Mouse (Mus musculus): ENCODE results near the gene Frmd4a. TPM values are rescaled to one million over a fixed set of nuclear protein-coding genes. Genes with fewer than 3 reads are reported as not detected.

Gene Frmd4a
- total RNA-seq, 1 experiment from 2014 or later = 27.8 TPM

GRCm38 (mm10) chr2:4113303-4113920, 95.9 kb downstream of the Frmd4a start:
- no peak for ATAC-seq (replicated peaks in 1 of 2; ENCODE audit: insufficient read depth in 1 of 2, low FRiP score in 2 of 2, low TSS enrichment in 1 of 2, low read depth in 1 of 2, poor library complexity in 2 of 2, severe bottlenecking in 2 of 2)

GRCm38 (mm10) chr2:4119678-4120458, 102.4 kb downstream of the Frmd4a start:
- ATAC-seq (replicated peaks in 1 of 2; ENCODE audit: insufficient read depth in 1 of 2, low FRiP score in 2 of 2, low TSS enrichment in 1 of 2, low read depth in 1 of 2, poor library complexity in 2 of 2, severe bottlenecking in 2 of 2) = no peak

- ATAC-seq (replicated peaks in 1 of 2; ENCODE audit: insufficient read depth in 1 of 2, low FRiP score in 2 of 2, low TSS enrichment in 1 of 2, low read depth in 1 of 2, poor library complexity in 2 of 2, severe bottlenecking in 2 of 2) = no peak
Observed at GRCm38 (mm10) chr2:4131216-4131615, 113.7 kb downstream of the Frmd4a start.

- no peak for ATAC-seq (replicated peaks in 1 of 2; ENCODE audit: insufficient read depth in 1 of 2, low FRiP score in 2 of 2, low TSS enrichment in 1 of 2, low read depth in 1 of 2, poor library complexity in 2 of 2, severe bottlenecking in 2 of 2)
Observed at GRCm38 (mm10) chr2:4137493-4137892, 120.0 kb downstream of the Frmd4a start.

GRCm38 (mm10) chr2:4142221-4142950, 124.9 kb downstream of the Frmd4a start:
- no peak for ATAC-seq (replicated peaks in 1 of 2; ENCODE audit: insufficient read depth in 1 of 2, low FRiP score in 2 of 2, low TSS enrichment in 1 of 2, low read depth in 1 of 2, poor library complexity in 2 of 2, severe bottlenecking in 2 of 2)

- no peak for ATAC-seq (replicated peaks in 1 of 2; ENCODE audit: insufficient read depth in 1 of 2, low FRiP score in 2 of 2, low TSS enrichment in 1 of 2, low read depth in 1 of 2, poor library complexity in 2 of 2, severe bottlenecking in 2 of 2)
Observed at GRCm38 (mm10) chr2:4144424-4144823, 126.9 kb downstream of the Frmd4a start.

- ATAC-seq (replicated peaks in 1 of 2; ENCODE audit: insufficient read depth in 1 of 2, low FRiP score in 2 of 2, low TSS enrichment in 1 of 2, low read depth in 1 of 2, poor library complexity in 2 of 2, severe bottlenecking in 2 of 2) = peak in 1 of 2 experiments; percentile 17; a peak in 1 of 4 replicates
Observed at GRCm38 (mm10) chr2:4152521-4153040, 135.1 kb downstream of the Frmd4a start.

GRCm38 (mm10) chr2:4153131-4153631, 135.7 kb downstream of the Frmd4a start:
- 0 out of 4 replicates have a peak, but pooled peaks of 1 of the 2 experiments have one; percentile 32 for ATAC-seq (replicated peaks in 1 of 2; ENCODE audit: insufficient read depth in 1 of 2, low FRiP score in 2 of 2, low TSS enrichment in 1 of 2, low read depth in 1 of 2, poor library complexity in 2 of 2, severe bottlenecking in 2 of 2)

- no peak for ATAC-seq (replicated peaks in 1 of 2; ENCODE audit: insufficient read depth in 1 of 2, low FRiP score in 2 of 2, low TSS enrichment in 1 of 2, low read depth in 1 of 2, poor library complexity in 2 of 2, severe bottlenecking in 2 of 2)
Observed at GRCm38 (mm10) chr2:4154036-4154653, 136.6 kb downstream of the Frmd4a start.

GRCm38 (mm10) chr2:4154654-4155047, 137.1 kb downstream of the Frmd4a start:
- ATAC-seq (replicated peaks in 1 of 2; ENCODE audit: insufficient read depth in 1 of 2, low FRiP score in 2 of 2, low TSS enrichment in 1 of 2, low read depth in 1 of 2, poor library complexity in 2 of 2, severe bottlenecking in 2 of 2) = no peak

- ATAC-seq (replicated peaks in 1 of 2; ENCODE audit: insufficient read depth in 1 of 2, low FRiP score in 2 of 2, low TSS enrichment in 1 of 2, low read depth in 1 of 2, poor library complexity in 2 of 2, severe bottlenecking in 2 of 2) = no peak
Observed at GRCm38 (mm10) chr2:4155406-4155805, 137.9 kb downstream of the Frmd4a start.

- ATAC-seq (replicated peaks in 1 of 2; ENCODE audit: insufficient read depth in 1 of 2, low FRiP score in 2 of 2, low TSS enrichment in 1 of 2, low read depth in 1 of 2, poor library complexity in 2 of 2, severe bottlenecking in 2 of 2) = no peak
Observed at GRCm38 (mm10) chr2:4156511-4156910, 139.0 kb downstream of the Frmd4a start.

GRCm38 (mm10) chr2:4157396-4157795, 139.9 kb downstream of the Frmd4a start:
- no peak for ATAC-seq (replicated peaks in 1 of 2; ENCODE audit: insufficient read depth in 1 of 2, low FRiP score in 2 of 2, low TSS enrichment in 1 of 2, low read depth in 1 of 2, poor library complexity in 2 of 2, severe bottlenecking in 2 of 2)

GRCm38 (mm10) chr2:4159574-4160203, 142.2 kb downstream of the Frmd4a start:
- ATAC-seq (replicated peaks in 1 of 2; ENCODE audit: insufficient read depth in 1 of 2, low FRiP score in 2 of 2, low TSS enrichment in 1 of 2, low read depth in 1 of 2, poor library complexity in 2 of 2, severe bottlenecking in 2 of 2) = no peak; a peak in 1 of 4 replicates

GRCm38 (mm10) chr2:4166191-4166590, 148.7 kb downstream of the Frmd4a start:
- ATAC-seq (replicated peaks in 1 of 2; ENCODE audit: insufficient read depth in 1 of 2, low FRiP score in 2 of 2, low TSS enrichment in 1 of 2, low read depth in 1 of 2, poor library complexity in 2 of 2, severe bottlenecking in 2 of 2) = no peak

- no peak for ATAC-seq (replicated peaks in 1 of 2; ENCODE audit: insufficient read depth in 1 of 2, low FRiP score in 2 of 2, low TSS enrichment in 1 of 2, low read depth in 1 of 2, poor library complexity in 2 of 2, severe bottlenecking in 2 of 2)
Observed at GRCm38 (mm10) chr2:4167131-4167530, 149.6 kb downstream of the Frmd4a start.

- ATAC-seq (replicated peaks in 1 of 2; ENCODE audit: insufficient read depth in 1 of 2, low FRiP score in 2 of 2, low TSS enrichment in 1 of 2, low read depth in 1 of 2, poor library complexity in 2 of 2, severe bottlenecking in 2 of 2) = no peak
Observed at GRCm38 (mm10) chr2:4169726-4170125, 152.2 kb downstream of the Frmd4a start.

Measured in hematopoietic stem cell, adult 5-6 weeks (primary cell).